Mouse (Mus musculus): ENCODE results near the gene Gm20388.

The Gm20388 gene

GRCm38 (mm10) chr8:121850018-121850417 lies 1939.4 kb downstream of the Gm20388 start:
- DNase-seq (ENCODE audit: low read depth, low spot score): peak; percentile 71

- no peak for DNase-seq (ENCODE audit: low read depth, low spot score)
Measured at GRCm38 (mm10) chr8:121850436-121850820, 1939.8 kb downstream of the Gm20388 start.

DNA sequence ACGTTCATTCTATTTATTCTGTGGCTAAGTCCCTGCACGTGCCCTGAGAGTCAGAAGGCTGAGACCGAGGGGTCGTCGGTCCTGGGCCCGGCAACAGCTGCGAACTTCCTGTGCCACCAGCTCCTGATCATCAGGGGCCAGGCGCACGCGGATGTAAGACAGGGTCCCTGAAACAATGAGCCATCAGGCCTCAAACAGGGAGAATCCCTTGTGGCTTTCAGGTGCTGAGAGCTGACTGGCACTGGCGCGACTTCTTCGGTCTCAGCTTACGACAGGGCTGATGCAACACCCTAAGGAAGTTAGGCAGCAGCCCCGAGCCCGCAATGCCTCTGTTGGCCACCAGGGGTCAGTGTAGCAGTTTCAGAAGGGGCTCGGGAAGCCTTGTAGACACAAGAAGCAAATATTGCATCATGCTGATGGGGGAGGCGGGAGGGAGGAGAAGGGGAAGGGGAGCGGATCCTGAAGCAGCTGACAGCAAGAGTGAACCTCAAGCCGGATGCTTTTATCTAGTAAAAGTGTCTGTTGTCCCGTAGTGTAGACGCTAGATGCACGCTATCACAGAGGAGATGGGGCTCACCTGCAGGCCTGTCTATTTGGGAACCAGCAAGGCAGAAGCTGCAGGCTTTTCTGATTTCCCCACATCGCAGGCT lies 1940.3 kb downstream of the Gm20388 start:
- DNase-seq (ENCODE audit: low read depth, low spot score): peak; percentile 98

- no peak for DNase-seq (ENCODE audit: low read depth, low spot score)
Measured at GRCm38 (mm10) chr8:121851716-121852115, 1941.1 kb downstream of the Gm20388 start.

GRCm38 (mm10) chr8:121852464-121852863 lies 1941.8 kb downstream of the Gm20388 start:
- DNase-seq (ENCODE audit: low read depth, low spot score): no peak

DNA sequence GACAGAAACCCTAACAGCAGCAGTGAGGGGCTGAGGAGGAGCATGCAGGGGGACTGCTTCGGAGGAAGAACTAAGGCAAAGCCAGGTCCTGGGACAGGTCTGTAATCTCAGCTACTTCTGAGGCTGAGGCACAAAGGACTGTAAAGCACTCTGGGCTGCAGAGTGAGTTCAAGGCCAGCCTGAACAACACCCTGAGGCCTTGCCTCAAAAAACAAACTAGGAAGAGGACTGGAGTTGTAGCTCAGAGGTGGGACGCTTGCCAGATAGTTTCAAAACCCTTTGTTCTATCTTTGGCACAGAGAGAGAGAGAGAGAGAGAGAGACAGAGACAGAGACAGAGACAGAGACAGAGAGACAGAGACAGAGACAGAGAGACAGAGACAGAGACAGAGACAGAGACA lies 1942.9 kb downstream of the Gm20388 start:
- no peak for DNase-seq (ENCODE audit: low read depth, low spot score)

DNA sequence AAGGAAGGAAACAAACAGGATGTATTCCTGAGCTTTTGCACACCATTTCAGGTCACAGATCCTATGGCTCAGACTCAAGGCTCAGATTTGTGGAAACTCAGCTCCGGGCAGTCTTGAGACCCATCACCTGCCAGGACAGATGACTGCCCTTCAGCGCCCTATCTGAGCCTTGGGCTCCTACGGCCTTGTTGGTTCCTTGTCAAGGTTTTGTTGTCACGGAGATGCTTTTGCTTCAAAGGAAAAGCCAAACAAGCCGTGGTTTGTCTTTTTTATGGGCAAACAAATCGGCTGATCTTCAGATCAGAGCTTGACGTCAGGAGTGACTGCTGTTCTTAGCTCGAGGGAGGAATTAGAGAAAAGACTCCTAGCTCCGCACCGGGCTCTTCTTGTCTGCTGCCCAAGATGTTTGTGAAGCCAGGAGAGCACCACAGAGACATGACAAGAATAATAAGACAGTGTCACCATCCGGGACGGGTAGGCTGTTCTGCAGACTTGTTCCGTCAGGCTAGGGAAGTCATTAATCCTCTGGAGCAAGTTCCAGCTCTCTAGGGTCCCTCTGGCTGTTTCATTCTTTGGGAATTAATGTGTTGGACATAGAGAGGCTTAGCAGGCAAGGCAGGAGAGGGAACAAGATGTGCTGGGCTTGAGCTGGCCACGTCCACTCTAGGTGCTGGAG lies 1945.6 kb downstream of the Gm20388 start:
- DNase-seq (ENCODE audit: low read depth, low spot score): no peak

DNA sequence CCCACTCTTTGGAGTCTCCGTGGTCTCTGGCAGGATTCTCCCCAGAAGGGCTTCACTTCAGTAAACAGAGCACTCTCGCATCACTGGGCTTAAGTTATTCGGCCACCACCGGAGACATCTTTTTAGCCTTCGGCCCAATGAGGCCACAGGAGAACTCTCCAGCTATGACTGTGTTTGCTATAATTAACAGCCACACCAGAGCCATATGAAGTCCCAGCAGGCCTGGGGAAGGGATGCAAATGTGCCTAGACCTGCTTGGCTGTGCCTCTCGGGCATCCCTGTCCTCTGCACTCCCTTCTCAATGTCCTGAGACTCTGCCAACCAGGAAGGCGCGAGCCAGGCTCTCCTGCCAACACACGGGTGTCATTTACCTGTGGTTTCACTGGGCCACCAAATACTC lies 1946.7 kb downstream of the Gm20388 start:
- no peak for DNase-seq (ENCODE audit: low read depth, low spot score)

GRCm38 (mm10) chr8:121857747-121858146 lies 1947.1 kb downstream of the Gm20388 start:
- no peak for DNase-seq (ENCODE audit: low read depth, low spot score)

DNA sequence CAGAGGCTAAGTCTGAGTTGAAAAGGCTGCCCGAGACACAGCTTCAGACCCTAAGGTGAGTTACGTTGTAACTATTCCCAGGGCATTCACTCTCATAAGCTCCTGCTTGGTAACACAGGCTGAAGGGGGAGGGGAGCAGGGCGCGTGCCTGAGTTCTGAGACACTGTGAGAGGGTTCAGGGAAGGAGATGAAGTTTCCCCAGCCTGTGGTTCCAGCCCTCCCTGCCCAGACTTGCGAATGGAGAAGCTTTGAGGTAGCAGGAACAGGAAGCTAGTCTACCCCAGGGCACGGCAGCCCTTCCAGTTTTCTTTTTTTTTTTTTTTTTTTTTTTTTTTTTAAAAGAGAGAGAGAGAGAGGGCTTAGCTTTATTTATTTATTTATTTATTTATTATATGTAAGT lies 1950.6 kb downstream of the Gm20388 start:
- no peak for DNase-seq (ENCODE audit: low read depth, low spot score)

DNA sequence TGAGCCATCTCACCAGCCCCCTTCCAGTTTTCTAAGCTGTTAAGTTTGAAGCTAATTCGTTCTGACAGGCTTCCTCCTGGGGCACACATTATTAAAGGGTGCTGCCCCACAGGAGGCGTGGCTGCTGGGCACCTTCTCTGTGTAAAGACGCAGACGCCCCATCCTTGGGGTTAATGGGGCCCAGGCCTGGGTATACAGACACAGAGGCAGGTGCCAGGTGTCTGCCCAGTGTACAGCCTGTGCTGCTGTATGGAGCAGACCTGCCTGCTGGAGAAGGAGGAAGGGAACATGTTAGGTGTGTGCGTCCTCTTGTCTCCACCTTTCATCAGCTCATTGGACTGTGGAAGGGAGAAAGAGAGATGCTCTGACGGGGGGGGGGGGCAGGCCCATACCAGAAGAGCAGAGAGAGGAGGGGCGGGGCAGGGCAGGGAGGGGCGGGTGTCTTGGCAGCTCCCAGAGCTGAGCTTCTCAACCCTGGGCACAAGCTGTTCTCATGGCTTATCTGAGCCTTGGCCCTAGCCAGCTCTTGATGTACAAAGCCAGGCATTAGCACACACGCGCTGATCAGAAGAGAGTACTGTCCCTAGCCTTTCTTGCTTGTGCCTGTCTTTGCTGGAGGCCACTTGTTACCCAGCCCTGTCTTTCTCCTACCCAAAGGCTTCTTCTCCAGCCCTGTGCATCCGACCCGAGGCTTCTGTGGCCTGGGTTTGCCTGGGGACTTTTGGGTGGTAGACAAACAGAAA lies 1951.3 kb downstream of the Gm20388 start:
- DNase-seq (ENCODE audit: low read depth, low spot score): peak; percentile 49

GRCm38 (mm10) chr8:121865356-121865755 lies 1954.7 kb downstream of the Gm20388 start:
- DNase-seq (ENCODE audit: low read depth, low spot score): no peak

DNA sequence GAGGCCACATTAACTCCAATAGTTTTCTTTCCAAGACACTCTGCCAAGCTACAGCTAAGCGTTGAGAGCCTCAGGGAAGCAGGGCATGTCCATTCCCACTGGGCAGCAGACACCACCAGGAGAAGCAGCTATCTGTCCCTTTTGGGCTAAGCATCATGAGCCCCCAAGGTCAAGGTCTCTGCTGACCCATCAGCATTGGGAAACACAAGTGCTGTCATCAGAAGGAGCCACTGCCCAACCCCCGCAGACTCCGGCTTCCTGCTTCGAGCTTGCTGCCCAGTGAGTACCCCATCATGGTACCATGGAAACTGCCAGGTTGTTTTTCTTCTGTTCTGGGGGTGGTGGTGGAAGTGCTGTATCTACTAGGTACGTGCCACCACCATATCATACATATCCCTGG lies 1957.6 kb downstream of the Gm20388 start:
- no peak for DNase-seq (ENCODE audit: low read depth, low spot score)

DNA sequence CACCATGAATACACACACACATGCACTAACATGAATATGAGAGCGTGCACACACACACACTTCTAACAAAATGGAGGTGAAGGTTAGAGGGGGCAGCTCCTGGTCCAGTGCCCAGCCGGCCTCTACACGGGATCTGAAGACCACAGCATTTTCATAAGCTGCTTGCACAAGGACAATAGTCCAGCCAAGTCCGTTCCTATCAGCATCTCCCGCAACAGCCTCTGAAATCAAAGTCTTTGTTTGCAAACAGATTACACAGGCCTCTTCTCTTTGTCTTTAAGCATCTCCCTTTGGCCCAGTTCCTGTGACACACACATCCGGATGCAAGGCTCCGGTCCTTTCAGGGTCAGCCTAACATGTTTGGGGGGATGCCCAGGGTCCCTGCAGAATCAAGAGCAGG lies 1958.3 kb downstream of the Gm20388 start:
- DNase-seq (ENCODE audit: low read depth, low spot score): no peak

GRCm38 (mm10) chr8:121870190-121870589 lies 1959.5 kb downstream of the Gm20388 start:
- DNase-seq (ENCODE audit: low read depth, low spot score): no peak

GRCm38 (mm10) chr8:121871833-121872440 lies 1961.3 kb downstream of the Gm20388 start:
- DNase-seq (ENCODE audit: low read depth, low spot score): no peak

- DNase-seq (ENCODE audit: low read depth, low spot score): peak; percentile 44
Measured at GRCm38 (mm10) chr8:121874031-121874430, 1963.4 kb downstream of the Gm20388 start.

DNA sequence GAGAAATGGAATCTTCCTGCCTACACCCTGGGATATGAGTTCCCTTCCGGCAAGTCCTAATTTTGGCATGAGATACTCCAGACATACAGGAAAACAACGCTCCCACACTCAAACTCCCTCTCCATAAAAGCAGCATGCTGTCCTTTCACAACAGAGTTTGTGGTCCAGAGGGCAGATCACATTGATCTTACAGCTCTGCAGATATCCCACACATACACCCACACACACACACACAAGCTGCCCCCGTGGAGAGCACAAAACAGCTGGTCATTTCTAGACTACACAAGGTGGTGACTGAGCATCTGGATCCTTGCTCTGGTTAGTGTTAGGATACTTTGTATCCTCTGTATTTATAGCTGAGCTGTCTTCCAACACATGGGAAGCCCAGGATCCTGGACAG lies 1964.4 kb downstream of the Gm20388 start:
- DNase-seq (ENCODE audit: low read depth, low spot score): no peak

GRCm38 (mm10) chr8:121875517-121875916 lies 1964.9 kb downstream of the Gm20388 start:
- no peak for DNase-seq (ENCODE audit: low read depth, low spot score)

GRCm38 (mm10) chr8:121877212-121877611 lies 1966.6 kb downstream of the Gm20388 start:
- no peak for DNase-seq (ENCODE audit: low read depth, low spot score)

DNA sequence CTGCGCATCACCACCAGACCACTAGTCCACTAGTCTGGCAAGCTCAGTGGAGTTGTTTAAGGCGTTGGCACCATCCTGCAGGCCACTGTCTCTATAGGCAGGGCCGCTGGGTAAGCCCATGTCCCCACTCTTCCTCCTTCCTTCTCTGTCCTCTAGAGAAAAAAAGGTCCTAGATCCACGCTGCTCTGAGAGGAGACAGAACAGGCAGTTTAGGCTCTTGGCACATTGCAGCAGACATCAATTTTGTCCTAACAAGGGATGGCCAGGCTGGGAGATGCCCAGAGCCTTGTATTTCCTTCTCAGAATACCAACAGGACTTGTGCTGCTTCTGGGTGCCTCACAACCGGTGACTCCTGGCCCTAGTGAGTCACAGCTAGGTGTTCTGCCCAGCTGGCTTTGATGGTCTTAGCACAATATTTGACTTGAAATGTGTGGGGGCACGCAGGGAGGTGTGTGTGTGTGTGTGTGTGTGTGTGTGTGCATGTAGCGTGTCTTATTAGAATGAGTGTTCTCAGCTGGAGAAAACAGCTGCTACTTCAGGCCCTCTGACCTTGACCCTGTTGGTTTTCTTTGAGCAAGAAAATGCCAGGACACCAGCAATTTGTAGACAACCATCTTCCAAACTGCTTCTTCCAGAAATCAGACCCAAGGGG lies 1967.3 kb downstream of the Gm20388 start:
- DNase-seq (ENCODE audit: low read depth, low spot score): no peak

DNA sequence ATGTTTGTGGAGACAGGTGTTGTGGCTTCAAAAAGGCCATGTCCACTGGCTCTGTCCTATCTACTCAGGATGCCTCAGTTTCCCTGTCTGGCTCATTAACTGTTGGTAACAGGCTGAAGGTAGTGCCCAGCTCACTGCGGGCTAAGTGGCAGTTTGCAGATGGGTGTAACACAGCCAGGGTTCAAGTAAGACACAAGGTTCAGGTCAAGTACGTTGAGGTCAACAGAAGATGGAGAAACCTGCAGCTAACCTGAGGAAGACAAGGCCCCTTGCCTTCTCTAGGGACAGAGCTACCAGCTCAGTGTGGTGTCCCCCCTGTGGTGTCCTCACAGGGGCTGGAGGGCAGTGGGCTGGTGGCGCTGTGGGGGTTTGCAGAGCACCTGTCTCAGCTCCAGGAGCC lies 1969.1 kb downstream of the Gm20388 start:
- DNase-seq (ENCODE audit: low read depth, low spot score): no peak

All from c-Kit-negative CD71-positive TER-119-positive erythroid progenitor cells, embryonic 14.5 days (primary cell).